Mouse (Mus musculus) 3134 (cell line): ENCODE measurements at regions not wholly inside any gene's neighbourhood (a gene's known extent, or its start where the extent isn't known, plus 50 kb on each side); places are given as distances from the start of the nearest gene placed in this dataset.

ENCODE experiments used
- DNase-seq: peaks from one replicate; pipeline ENCODE4 v3.0.0-alpha.2; 2011; ENCODE audit warnings: low spot score; ENCODE audit not compliant: insufficient read length; ENCODE audit errors: extremely low read depth

- no peak for DNase-seq
These were observed 159.3 kb upstream of the 4933402D24Rik start for GRCm38 (mm10) chr1:63928361-63928760.

GRCm38 (mm10) chr1:63920181-63920933 is 151.3 kb upstream of the 4933402D24Rik start:
- no peak for DNase-seq

GRCm38 (mm10) chr1:63918200-63918599 is 149.1 kb upstream of the 4933402D24Rik start:
- no peak for DNase-seq

GRCm38 (mm10) chr1:63916907-63917650 is 148.0 kb upstream of the 4933402D24Rik start:
- DNase-seq = no peak

- DNase-seq = no peak
These were observed 141.7 kb upstream of the 4933402D24Rik start for GRCm38 (mm10) chr1:63910765-63911164.

- no peak for DNase-seq
These were observed 140.1 kb upstream of the 4933402D24Rik start for GRCm38 (mm10) chr1:63909191-63909590.

- no peak for DNase-seq
These were observed 134.6 kb upstream of the 4933402D24Rik start for GRCm38 (mm10) chr1:63903620-63904019.

- DNase-seq = no peak
These were observed 134.1 kb upstream of the 4933402D24Rik start for GRCm38 (mm10) chr1:63903201-63903600.

- no peak for DNase-seq
These were observed 133.3 kb upstream of the 4933402D24Rik start for GRCm38 (mm10) chr1:63902391-63902790.

GRCm38 (mm10) chr1:63899631-63900577 is 130.8 kb upstream of the 4933402D24Rik start:
- no peak for DNase-seq

- no peak for DNase-seq
These were observed 129.7 kb upstream of the 4933402D24Rik start for GRCm38 (mm10) chr1:63898766-63899165.

GRCm38 (mm10) chr1:63897556-63897955 is 128.5 kb upstream of the 4933402D24Rik start:
- no peak for DNase-seq

GRCm38 (mm10) chr1:63879570-63879969 is 110.5 kb upstream of the 4933402D24Rik start:
- no peak for DNase-seq

GRCm38 (mm10) chr1:63876589-63877251 is 107.7 kb upstream of the 4933402D24Rik start:
- DNase-seq = no peak

- no peak for DNase-seq
These were observed 106.4 kb upstream of the 4933402D24Rik start for GRCm38 (mm10) chr1:63875297-63875962.

- DNase-seq = no peak
These were observed 102.8 kb upstream of the 4933402D24Rik start for GRCm38 (mm10) chr1:63871831-63872230.

GRCm38 (mm10) chr1:63869342-63869741 is 100.3 kb upstream of the 4933402D24Rik start:
- no peak for DNase-seq

- no peak for DNase-seq
These were observed 89.0 kb upstream of the 4933402D24Rik start for GRCm38 (mm10) chr1:63857933-63858649.

- no peak for DNase-seq
These were observed 88.4 kb upstream of the 4933402D24Rik start for GRCm38 (mm10) chr1:63857468-63857867.
